Mouse (Mus musculus): Measurements from ENCODE around the gene Zfp933. TPM values are rescaled to one million over a fixed set of nuclear protein-coding genes. Genes with fewer than 3 reads are reported as not detected.
"Not testable (repeated sequence)": the region's sequence is repeated elsewhere in the genome, so short reads cannot be mapped to it uniquely, and the experiment has no call there.

The Zfp933 gene
- polyA plus RNA-seq, 1 experiment = 5.5 TPM

DNA sequence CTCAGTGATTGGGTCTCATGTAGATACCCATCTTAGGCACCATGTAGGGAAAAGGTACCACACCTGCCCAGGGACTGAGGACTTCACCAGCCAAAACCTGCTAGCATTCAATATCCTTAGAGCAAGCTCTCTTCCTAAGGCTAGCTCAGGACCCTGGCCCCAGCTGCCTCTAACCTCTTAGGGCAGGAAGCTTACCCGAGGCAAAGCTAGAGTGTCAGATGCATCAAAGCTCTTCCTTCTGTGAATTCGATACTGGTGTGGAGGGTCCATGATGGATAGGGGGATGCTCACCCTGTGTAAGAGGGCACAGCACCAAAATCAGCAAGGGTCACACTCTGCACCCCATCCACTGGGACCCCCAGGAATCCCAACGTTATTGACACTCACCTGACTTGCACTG is 13.9 kb upstream of the Zfp933 start:
- no peak for DNase-seq (ENCODE audit: low spot score)

DNA sequence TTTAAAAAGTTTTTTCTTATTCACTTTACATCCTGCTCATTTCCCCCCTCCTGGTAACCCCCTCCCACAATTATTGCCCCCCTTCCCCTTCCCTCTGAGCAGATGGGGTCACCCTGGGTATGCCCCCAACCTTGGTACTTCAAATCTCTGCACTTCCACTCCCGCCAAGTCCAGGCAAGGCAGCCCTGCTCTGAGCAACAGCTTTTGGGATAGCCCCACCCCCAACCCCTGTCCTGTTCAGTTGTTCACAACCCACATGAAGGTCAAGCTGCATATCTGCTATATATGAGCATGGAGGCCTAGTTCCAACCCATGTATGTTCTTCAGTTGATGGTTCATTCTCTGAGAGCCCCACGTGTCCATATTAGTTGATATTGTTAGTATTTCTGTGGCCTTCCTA is 2.6 kb upstream of the Zfp933 start:
- DNase-seq (ENCODE audit: low spot score) = no peak

DNA sequence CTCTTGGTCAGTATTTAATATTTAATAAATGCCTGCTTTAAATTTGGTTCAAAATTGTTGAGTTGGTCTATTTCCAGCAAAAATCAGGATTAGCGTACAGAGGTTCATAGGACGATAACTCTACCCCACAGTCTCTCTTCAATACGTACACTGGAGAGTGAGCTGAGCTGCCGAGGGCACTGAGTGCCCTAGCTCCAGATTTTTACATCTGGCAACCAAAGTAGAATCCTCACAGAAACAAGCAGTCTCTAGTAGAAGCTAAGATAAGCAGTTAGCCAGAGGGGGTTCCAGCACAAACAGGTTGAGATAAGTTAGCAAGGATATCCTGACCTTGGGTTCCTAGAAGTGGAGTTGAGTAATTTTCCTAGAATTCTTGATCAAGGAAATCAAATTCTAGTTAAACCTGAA is 422 bp upstream of the Zfp933 start:
- no peak for DNase-seq (ENCODE audit: low spot score)

DNA sequence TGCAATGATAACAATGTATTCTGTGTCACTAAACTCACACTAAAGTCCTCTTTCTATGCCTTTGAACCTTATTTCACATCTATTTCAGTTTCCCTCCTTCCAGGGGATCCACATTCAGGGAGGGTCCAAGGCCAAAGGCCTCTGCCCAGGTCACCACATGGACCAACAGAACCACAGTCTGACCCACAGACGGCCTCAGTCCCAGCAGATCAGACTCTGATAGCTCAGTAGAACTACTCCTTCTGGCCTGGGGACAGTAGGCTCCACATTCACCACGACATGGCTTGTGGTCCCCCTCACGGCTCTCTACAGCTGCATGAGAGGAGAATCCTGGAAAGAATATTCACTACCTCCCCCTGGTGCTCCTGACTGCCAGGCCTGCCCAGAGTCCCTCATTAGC is 5.3 kb downstream of the Zfp933 start:
- DNase-seq (ENCODE audit: low spot score) = no peak

DNA sequence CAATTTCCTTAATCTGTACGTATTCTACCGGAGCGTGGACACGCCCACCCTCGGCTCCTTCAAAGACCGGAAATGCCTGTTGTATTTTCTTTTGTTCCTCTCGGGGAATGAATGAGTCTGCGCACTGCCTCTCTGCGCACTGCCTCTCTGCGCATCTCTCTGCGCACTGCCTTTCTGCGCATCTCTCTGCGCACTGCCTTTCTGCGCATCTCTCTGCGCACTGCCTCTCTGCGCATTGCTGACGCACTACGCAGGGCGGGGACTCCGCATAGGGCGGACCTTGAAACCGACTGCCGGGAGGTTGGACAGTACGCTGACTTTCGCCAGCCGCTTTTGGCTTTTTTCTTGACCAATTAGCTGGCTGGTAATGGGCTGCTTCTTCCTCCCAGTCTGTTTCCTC is 8.9 kb downstream of the Zfp933 start:
- peak; percentile 37 for DNase-seq (ENCODE audit: low spot score)

DNA sequence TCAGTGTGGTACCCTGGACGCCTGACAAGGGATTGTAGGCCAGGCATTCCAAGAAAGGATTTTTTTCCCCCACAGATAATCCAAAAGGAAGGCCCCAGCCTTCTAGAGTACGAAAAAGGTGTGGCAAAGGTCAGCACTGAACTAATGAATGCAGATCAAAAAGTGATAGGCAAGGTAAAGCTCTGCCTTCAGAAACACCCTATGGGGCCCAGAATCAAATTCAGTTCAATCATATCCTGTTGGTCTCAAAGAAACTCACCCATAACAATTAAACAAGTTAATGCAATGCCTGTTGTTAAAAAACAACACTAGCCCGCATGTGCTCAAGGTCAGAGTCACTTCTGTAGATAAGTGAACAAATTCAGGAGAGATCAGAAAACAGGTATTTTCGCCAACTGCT is 23.8 kb downstream of the Zfp933 start:
- DNase-seq (ENCODE audit: low spot score) = no peak

DNA sequence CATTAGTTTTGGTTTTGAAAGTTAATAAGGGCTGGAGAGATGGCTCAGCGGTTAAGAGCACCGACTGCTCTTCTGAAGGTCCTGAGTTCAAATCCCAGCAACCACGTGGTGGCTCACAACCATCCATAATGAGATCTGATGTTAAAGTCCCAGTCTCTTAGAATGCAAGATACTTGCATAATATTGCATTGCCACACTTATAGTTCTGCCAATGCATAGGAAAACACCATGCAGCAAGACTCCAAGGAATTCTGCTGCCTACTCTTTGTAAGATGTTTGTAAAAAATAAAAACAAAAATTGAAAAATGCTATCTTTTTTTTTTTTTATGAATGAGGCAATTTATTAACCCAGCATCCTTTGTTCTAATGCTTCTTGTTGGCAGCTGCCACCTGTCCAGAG is 26.8 kb downstream of the Zfp933 start:
- not testable (repeated sequence) for DNase-seq (ENCODE audit: low spot score)

DNA sequence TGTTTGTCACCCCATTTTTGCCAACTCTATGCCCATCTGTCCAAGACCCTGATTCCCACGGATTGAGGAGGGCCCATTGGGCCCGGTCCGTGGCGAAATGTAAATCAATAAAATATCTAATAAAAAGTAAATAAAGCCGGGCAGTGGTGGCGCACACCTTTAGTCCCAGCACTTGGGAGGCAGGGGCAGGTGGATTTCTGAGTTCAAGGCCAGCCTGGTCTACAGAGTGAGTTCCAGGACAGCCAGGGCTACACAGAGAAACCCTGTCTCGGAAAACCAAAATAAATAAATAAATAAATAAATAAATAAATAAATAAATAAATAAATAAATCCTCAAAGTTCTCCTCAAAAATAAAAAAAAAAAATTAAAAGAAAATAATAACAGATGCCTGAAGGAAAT is 28.5 kb downstream of the Zfp933 start:
- DNase-seq (ENCODE audit: low spot score) = not testable (repeated sequence)

DNA sequence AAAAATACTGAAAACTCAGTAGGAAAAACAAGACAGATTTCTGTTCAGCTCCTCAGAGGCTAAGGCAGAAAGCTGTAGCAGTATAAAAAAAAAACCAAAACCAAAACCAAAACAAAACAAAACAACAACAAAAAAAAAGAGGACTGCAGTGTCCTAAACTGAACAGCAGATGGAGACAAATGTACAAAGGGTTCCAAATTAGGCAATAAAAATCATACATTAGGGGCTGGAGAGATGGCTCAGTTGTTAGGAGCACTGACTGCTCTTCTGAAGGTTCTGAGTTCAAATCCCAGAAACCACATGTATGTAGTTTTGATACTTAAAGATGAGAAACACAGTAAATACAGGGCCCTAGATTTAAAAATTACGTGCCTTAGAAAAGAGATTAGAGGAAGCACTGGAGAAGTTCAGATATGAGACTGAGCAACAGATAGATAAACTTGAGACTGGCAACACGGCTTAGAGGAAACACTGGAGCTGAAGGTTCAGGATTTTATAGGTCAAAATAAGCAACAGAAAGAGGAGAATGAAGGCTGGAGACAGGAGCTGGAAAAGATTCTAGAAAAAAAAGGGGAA is 33.5 kb downstream of the Zfp933 start:
- no peak for DNase-seq (ENCODE audit: low spot score)

DNA sequence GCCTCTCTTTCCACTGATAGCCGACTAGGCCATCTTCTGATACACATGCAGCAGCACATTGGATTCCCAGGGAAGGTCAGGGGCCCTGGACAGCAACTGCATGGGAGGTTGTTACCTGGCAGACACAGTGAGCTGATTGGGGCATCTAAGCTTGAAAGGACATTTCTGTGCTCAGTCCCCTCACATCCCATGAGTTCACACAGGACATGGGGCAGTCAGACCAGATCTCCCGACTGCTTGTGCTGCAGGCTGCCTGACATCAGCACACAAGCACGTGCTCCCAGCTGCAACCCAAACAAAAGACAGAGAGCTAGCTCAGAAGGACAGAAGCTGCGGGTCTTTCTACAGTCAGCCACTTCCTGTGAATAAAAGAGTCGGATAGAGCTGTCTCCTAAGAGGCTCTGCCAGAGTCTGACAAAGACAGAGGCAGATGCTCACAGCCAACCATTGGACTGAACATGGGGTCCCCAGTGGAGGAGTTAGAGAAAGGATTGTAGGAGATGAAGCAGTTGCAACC is 34.9 kb downstream of the Zfp933 start:
- no peak for DNase-seq (ENCODE audit: low spot score)

DNA sequence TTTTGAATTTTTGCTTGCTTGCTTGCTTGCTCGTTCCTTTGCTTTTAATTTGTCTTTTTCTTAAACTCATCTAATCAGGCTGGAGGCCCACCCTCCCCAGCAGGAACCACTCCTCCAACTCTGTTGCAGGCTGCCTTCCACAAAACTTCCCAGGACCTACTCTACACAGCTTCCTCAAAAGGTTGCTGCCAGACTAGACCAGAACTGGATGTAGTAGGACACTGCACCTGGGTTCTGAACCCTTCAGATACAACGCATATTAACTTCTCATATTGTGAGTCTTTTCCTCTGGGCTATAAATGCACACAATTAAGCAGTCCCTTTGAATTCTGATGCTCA is 38.2 kb downstream of the Zfp933 start:
- not testable (repeated sequence) for DNase-seq (ENCODE audit: low spot score)

DNA sequence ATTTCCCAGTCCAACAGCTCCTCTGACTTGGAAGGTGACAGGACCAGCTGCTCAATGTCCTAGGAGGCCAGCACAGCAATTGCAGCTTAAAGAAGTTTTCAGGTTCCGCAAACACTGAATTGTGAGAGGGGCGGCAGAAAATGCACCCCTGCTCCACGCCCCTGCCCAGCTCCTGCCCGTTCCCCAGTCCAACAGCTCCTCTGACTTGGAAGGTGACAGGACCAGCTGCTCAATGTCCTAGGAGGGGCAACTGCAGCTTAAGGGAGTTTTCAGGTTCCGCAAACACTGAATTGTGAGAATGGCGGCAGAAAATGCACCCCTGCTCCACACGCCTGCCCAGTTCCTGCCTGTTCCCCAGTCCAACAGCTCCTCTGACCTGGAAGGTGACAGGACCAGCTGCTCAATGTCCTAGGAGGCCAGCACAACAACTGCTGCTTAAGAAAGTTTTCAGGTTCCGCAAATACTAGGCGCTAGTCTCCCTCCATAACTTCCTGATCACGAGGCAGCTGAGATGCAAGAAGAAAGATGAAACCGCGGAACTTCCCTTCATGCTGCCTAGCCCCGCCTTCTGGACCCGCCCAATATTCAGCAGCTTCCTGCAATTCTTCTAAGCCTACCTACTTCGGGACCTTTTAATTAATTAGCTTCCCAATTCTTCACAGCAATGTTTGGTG is 38.7 kb downstream of the Zfp933 start, which contains the start of gene Zfp984:
Gene Zfp984 (minus strand): TSS at position 497 of the 674 bp plus-strand sequence.
- not testable (repeated sequence) for DNase-seq (ENCODE audit: low spot score)

DNA sequence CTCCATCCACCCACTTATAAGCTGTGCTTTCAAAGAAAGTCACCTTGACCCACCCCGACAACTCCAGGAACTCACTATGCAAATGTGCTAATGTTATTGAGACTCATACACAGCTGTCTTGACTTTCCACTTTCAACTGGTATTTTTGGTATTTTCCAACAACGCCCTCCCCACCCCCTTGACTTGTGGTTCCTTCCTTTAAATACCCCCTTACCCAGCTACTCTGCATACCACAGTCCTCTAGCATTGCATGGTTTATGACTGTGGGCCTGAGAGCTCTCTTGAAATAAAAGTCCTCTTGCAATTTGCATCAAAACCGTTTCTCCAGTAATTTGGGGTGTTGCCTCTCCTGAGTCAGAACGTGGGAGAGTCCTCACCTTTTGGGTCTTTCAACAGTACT is 39.7 kb downstream of the Zfp933 start:
- DNase-seq (ENCODE audit: low spot score) = not testable (repeated sequence)

DNA sequence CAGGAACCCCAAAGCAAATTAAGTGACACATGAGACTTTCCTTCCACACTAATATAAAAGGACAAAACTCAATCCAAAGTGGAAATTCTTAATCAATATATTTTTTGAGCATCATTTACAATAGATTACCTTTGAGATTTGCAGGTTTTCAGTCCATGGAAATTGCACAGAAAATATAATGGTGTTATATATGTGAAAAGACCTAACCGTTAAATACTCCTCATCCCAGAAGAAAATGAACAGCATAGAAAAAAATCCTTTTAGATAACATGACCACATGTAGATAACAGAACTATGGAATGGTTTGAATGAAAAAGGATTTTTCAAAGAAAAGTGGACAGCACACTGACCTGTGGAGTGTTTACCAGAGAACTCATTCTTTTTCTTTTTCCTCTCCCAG is 52.9 kb downstream of the Zfp933 start:
- not testable (repeated sequence) for DNase-seq (ENCODE audit: low spot score)

DNA sequence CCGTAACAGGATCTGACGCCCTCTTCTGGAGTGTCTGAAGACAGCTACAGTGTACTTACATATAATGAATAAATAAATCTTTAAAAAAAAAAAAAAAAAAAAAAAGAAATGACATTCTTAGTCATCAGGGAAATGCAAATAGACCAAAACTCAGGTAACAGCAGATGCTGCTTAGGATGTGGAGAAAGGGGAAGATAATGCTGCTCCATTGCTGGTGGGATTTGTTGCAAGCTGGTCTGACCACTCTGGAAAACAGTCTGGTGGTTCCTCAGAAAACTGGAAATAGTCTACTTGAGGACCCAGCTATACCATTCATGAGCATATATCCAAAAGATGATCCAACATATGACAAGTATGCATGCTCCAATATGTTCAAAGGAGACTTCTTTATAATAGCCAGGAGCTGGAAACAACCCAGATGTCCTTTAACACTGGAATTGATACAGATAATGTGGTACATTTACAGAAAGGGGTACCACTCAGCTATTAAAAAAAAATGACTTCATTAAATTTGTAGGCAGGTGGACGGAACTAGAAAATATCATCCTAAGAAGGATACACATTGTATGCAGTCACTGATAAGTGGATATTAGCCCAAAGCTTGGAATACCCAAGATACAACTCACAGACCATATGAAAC is 54.0 kb downstream of the Zfp933 start:
- not testable (repeated sequence) for DNase-seq (ENCODE audit: low spot score)

DNA sequence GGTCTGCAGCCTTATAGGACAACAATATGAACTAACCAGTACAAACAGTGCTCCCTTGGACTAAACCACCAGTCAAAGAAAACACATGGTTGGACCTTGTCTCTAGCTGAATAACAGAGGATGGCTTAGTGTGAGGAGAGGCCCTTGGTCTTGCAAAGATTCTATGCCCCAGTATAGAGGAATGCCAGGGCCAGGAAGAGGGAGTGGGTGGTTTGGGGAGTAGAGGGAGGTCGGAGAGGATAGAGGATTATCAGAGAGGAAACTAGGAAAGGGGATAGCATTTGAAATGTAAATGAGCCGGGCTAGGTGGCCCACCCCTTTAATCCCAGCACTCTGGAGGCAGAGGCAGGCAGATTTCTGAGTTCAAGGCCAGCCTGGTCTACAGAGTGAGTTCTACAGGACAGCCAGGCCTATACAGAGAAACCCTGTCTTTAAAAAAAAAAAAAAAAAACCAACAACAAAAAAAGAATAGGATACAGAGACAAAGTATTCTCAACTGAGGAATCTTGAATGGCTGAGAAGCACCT is 54.7 kb downstream of the Zfp933 start:
- not testable (repeated sequence) for DNase-seq (ENCODE audit: low spot score)

DNA sequence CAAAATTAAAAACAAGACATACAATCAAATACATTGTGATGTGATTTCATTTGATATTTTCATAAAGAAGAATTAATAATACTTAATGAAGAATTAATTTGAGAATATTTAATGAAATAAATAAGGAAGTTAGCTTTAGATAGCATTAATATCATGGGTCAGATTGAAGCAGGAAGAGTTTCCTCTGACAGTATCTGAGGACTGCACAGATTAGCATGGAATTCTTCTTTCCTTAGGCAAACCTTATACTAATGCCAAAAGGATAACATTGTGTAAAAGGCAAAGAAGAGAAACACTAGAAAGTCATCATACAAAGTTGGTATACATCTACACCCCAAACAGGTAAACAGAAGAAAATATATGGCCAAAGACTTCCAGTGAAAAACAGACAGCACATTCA is 56.4 kb downstream of the Zfp933 start:
- not testable (repeated sequence) for DNase-seq (ENCODE audit: low spot score)

Other genes with a start within 250 kb of the Zfp933 start
- gene Zfp979, start 205.9 kb downstream of the Zfp933 start, polyA plus RNA-seq (2012; rRNA removed) = 2.2 and 2.7 TPM in 2 replicates
- gene Zfp534, start 145.8 kb downstream of the Zfp933 start, polyA plus RNA-seq (2012; rRNA removed) = not detected in 2 replicates
- 8.7 and 9.8 TPM in 2 replicates for gene Zfp984, start 38.6 kb downstream of the Zfp933 start, polyA plus RNA-seq (2012; rRNA removed)
- 43.3 and 57.4 TPM in 2 replicates for gene Miip, start 20.4 kb upstream of the Zfp933 start, polyA plus RNA-seq (2012; rRNA removed)
- gene Fv1, start 20.6 kb upstream of the Zfp933 start, polyA plus RNA-seq (2012; rRNA removed) = 6.8 and 7.6 TPM in 2 replicates
- 49.7 and 68.9 TPM in 2 replicates for gene Mfn2, start 56.3 kb upstream of the Zfp933 start, polyA plus RNA-seq (2012; rRNA removed)
- 42.5 and 50.1 TPM in 2 replicates for gene Plod1, start 88.4 kb upstream of the Zfp933 start, polyA plus RNA-seq (2012; rRNA removed)
- 47.0 and 48.2 TPM in 2 replicates for gene 2510039O18Rik, start 92.5 kb upstream of the Zfp933 start, polyA plus RNA-seq (2012; rRNA removed)
- 0.09 TPM in 1 of 2 replicates, not detected in the other for gene Nppb, start 137.4 kb upstream of the Zfp933 start, polyA plus RNA-seq (2012; rRNA removed)
- 0.19 and 0.41 TPM in 2 replicates for gene Nppa, start 152.4 kb upstream of the Zfp933 start, polyA plus RNA-seq (2012; rRNA removed)
- 8.5 and 9.6 TPM in 2 replicates for gene Clcn6, start 190.5 kb upstream of the Zfp933 start, polyA plus RNA-seq (2012; rRNA removed)
- 24.7 and 29.1 TPM in 2 replicates for gene Mthfr, start 190.7 kb upstream of the Zfp933 start, polyA plus RNA-seq (2012; rRNA removed)
- 20.4 and 25.4 TPM in 2 replicates for gene Agtrap, start 239.7 kb upstream of the Zfp933 start, polyA plus RNA-seq (2012; rRNA removed)

Measured in urinary bladder, adult 2 months (tissue).